Mouse (Mus musculus) embryonic fibroblast, embryonic 13.5 days (primary cell): ENCODE data around the gene N4bp3.

ENCODE experiments used
- CTCF ChIP-seq: IDR thresholded peaks from 2 replicates; pipeline ENCODE4 v1.5.1; 2011; ENCODE audit warnings: mild to moderate bottlenecking, control low read depth, low read length, moderate library complexity, borderline replicate concordance; ENCODE audit not compliant: insufficient read depth
- POLR2A ChIP-seq: IDR thresholded peaks from 2 replicates; pipeline ENCODE4 v1.6.1; 2011; ENCODE audit warnings: low read depth, mild to moderate bottlenecking, control low read depth, low read length, moderate library complexity

DNA sequence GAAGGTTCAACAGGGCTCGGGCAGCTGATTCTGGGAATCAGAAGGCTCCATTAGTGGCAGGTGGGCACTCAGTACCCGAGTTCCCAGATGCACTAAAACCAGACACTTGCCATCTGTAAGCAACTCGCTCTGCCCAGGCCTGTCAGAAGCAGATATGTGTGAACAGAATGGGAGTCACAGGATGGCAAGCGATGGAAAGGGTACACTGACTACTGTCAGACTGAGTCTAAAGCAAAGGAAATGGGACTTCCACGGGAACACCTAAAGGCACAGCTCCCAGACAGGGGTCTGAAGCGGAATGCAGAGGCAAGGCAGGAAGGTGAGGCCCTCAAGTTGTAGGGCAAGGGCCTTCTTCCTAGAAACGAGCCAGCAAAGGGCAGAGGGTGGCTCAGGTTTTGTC is 4.4 kb downstream of the N4bp3 start:
- TF ChIP-seq POLR2A (no peak), CTCF (no peak)
